Mouse (Mus musculus) kidney, embryonic 16.5 days (tissue): ENCODE results near the gene Orc3. TPM values are rescaled to one million over a fixed set of nuclear protein-coding genes. Genes with fewer than 3 reads are reported as not detected.

Experiments
- ATAC-seq: fragments of 200-750 bp; cut with Nextera tagmentation; 2 replicates; pipeline ENCODE4 v1.8.0; 2017; ENCODE audit warnings: moderate TSS enrichment; ENCODE audit not compliant: low FRiP score, low TSS enrichment
- H3K27ac ChIP-seq: fragments of 300-500 bp; sonication (generic); 2 replicates; pipeline ENCODE4 v1.5.1; 2014; ENCODE audit warnings: low read length
- H3K27me3 ChIP-seq: fragments of 300-500 bp; sonication (generic); 2 replicates; pipeline ENCODE4 v1.6.1; 2014; ENCODE audit warnings: low read length, control low read depth, mixed read lengths; ENCODE audit not compliant: insufficient read depth
- H3K36me3 ChIP-seq: fragments of 300-500 bp; sonication (generic); 2 replicates; pipeline ENCODE4 v1.6.1; 2014; ENCODE audit warnings: low read length, control low read depth, mixed read lengths; ENCODE audit not compliant: insufficient read depth
- H3K4me1 ChIP-seq: fragments of 300-500 bp; sonication (generic); 2 replicates; pipeline ENCODE4 v1.6.1; 2014; ENCODE audit warnings: low read length, control low read depth, mixed read lengths; ENCODE audit not compliant: insufficient read depth
- H3K4me2 ChIP-seq: fragments of 300-500 bp; sonication (generic); replicated peaks from 2 replicates; pipeline ENCODE4 v1.6.1; 2014; ENCODE audit warnings: low read depth, low read length
- H3K4me3 ChIP-seq: fragments of 300-500 bp; sonication (generic); 2 replicates; pipeline ENCODE4 v1.5.1; 2014; ENCODE audit warnings: mild to moderate bottlenecking, low read length
- H3K9ac ChIP-seq: fragments of 300-500 bp; sonication (generic); replicated peaks from 2 replicates; pipeline ENCODE4 v1.6.1; 2014; ENCODE audit warnings: low read length
- H3K9me3 ChIP-seq: fragments of 300-500 bp; sonication (generic); 2 replicates; pipeline ENCODE4 v1.6.1; 2016; ENCODE audit warnings: low read length, control low read depth
- WGBS: fragments of 180-500 bp; shearing (Covaris S2); extraction: QIAGEN DNeasy Blood & Tissue Kit; methylation state at CpG from one replicate; pipeline ENCODE4 v1.1.7; 2014; 5-methylcytosine and 5-hydroxymethylcytosine counted together
- polyA plus RNA-seq: library from polyadenylated mRNA; unstranded; fragments of >200 nt; fragmentation: Nextera tagmentation; extraction: Ambion mirVana; gene quantifications from 2 replicates; pipeline ENCODE4 v1.2.1, GENCODE M21; 2015

The Orc3 gene
- polyA plus RNA-seq, 1 experiment from 2014 or later = 91.0 TPM

- H3K4me3 ChIP-seq = no peak overlapping the region
- H3K27me3 ChIP-seq = no peaks in the 10 kb centered on the region
- H3K27ac ChIP-seq = no peak overlapping the region
- no peaks in the 10 kb centered on the region for H3K9me3 ChIP-seq
- H3K36me3 ChIP-seq = peaks cover 28% of the 10 kb centered on the region
- no peak overlapping the region for H3K9ac ChIP-seq
- no peak for ATAC-seq
- no peak overlapping the region for H3K4me2 ChIP-seq
- WGBS = 71% methylated on average over 7 of the region's 7 CpGs
- no peaks in the 10 kb centered on the region for H3K4me1 ChIP-seq
These were observed 22.6 kb upstream of the Orc3 start for GRCm38 (mm10) chr4:34637386-34637785.

GRCm38 (mm10) chr4:34636036-34636435, 21.3 kb upstream of the Orc3 start:
- WGBS = 75% methylated on average over 5 of the region's 5 CpGs
- ATAC-seq = no peak

GRCm38 (mm10) chr4:34634129-34634528, 19.4 kb upstream of the Orc3 start:
- Histone ChIP-seq H3K27me3 (no peaks in the 10 kb centered on the region), H3K9ac (no peak overlapping the region), H3K4me3 (no peak overlapping the region), H3K9me3 (no peaks in the 10 kb centered on the region), H3K27ac (no peak overlapping the region), H3K4me2 (no peak overlapping the region), H3K36me3 (peaks cover 21% of the 10 kb centered on the region; the same call in 1 of the 2 replicates), H3K4me1 (no peaks in the 10 kb centered on the region)
- WGBS = 64% methylated on average over 7 of the region's 7 CpGs
- ATAC-seq = peak; percentile 63; the same call in 1 of the 2 replicates

More at GRCm38 (mm10) chr4:34636036-34636435, 21.3 kb upstream of the Orc3 start:
- no peaks in the 10 kb centered on the region for H3K4me1 ChIP-seq
- H3K4me3 ChIP-seq = no peak overlapping the region
- no peaks in the 10 kb centered on the region for H3K9me3 ChIP-seq
- H3K36me3 ChIP-seq = peaks cover 32% of the 10 kb centered on the region
- no peak overlapping the region for H3K4me2 ChIP-seq
- no peak overlapping the region for H3K27ac ChIP-seq
- H3K9ac ChIP-seq = no peak overlapping the region
- H3K27me3 ChIP-seq = no peaks in the 10 kb centered on the region

GRCm38 (mm10) chr4:34629956-34630355, 15.2 kb upstream of the Orc3 start:
- H3K4me3 ChIP-seq = no peak overlapping the region
- no peak overlapping the region for H3K27ac ChIP-seq
- ATAC-seq = no peak
- H3K4me1 ChIP-seq = no peaks in the 10 kb centered on the region
- peaks cover 32% of the 10 kb centered on the region for H3K36me3 ChIP-seq
- no peak overlapping the region for H3K4me2 ChIP-seq
- 87% methylated on average over 1 of the region's 1 CpGs for WGBS
- no peak overlapping the region for H3K9ac ChIP-seq
- no peaks in the 10 kb centered on the region for H3K9me3 ChIP-seq
- H3K27me3 ChIP-seq = no peaks in the 10 kb centered on the region

GRCm38 (mm10) chr4:34626401-34626800, 11.7 kb upstream of the Orc3 start:
- H3K27ac ChIP-seq = no peak overlapping the region
- WGBS = 82% methylated on average over 6 of the region's 6 CpGs
- no peaks in the 10 kb centered on the region for H3K27me3 ChIP-seq
- no peak overlapping the region for H3K4me2 ChIP-seq
- H3K4me1 ChIP-seq = no peaks in the 10 kb centered on the region
- no peaks in the 10 kb centered on the region for H3K9me3 ChIP-seq
- H3K36me3 ChIP-seq = peaks cover 23% of the 10 kb centered on the region
- H3K4me3 ChIP-seq = no peak overlapping the region
- ATAC-seq = no peak
- no peak overlapping the region for H3K9ac ChIP-seq

- 82% methylated on average over 4 of the region's 4 CpGs for WGBS
- Histone ChIP-seq H3K4me2 (no peak overlapping the region), H3K4me1 (no peaks in the 10 kb centered on the region), H3K9me3 (no peaks in the 10 kb centered on the region), H3K4me3 (no peak overlapping the region), H3K27me3 (no peaks in the 10 kb centered on the region), H3K27ac (no peak overlapping the region), H3K36me3 (peaks cover 20% of the 10 kb centered on the region), H3K9ac (no peak overlapping the region)
- no peak for ATAC-seq
These were observed 10.8 kb upstream of the Orc3 start for GRCm38 (mm10) chr4:34625556-34625955.

GRCm38 (mm10) chr4:34616146-34616545, 1.4 kb upstream of the Orc3 start:
- Histone ChIP-seq H3K27ac (no peak overlapping the region), H3K4me3 (peak overlapping the region; percentile 77), H3K4me2 (peak overlapping the region; percentile 84), H3K27me3 (no peaks in the 10 kb centered on the region), H3K4me1 (peaks cover 24% of the 10 kb centered on the region), H3K9ac (peak overlapping the region; percentile 86), H3K9me3 (no peaks in the 10 kb centered on the region), H3K36me3 (no peaks in the 10 kb centered on the region)
- 51% methylated on average over 8 of the region's 8 CpGs for WGBS
- no peak for ATAC-seq

GRCm38 (mm10) chr4:34615303-34615702, 559 bp upstream of the Orc3 start:
- ATAC-seq = no peak
- Histone ChIP-seq H3K9me3 (no peaks in the 10 kb centered on the region), H3K4me2 (peak overlapping the region; percentile 84), H3K4me1 (peaks cover 24% of the 10 kb centered on the region), H3K4me3 (peak overlapping the region; percentile 77), H3K27me3 (no peaks in the 10 kb centered on the region), H3K9ac (peak overlapping the region; percentile 86), H3K36me3 (no peaks in the 10 kb centered on the region), H3K27ac (peak overlapping the region; percentile 77)
- 4% methylated on average over 13 of the region's 13 CpGs for whole genome bisulfite sequencing

- Histone ChIP-seq H3K4me1 (peaks cover 24% of the 10 kb centered on the region), H3K27me3 (no peaks in the 10 kb centered on the region), H3K9me3 (no peaks in the 10 kb centered on the region), H3K4me3 (peak overlapping the region; percentile 77), H3K9ac (peak overlapping the region; percentile 86), H3K4me2 (peak overlapping the region; percentile 75), H3K27ac (peak overlapping the region; percentile 24; the same call in 1 of the 2 replicates), H3K36me3 (peaks cover 4% of the 10 kb centered on the region; the same call in 1 of the 2 replicates)
- ATAC-seq = no peak
- WGBS = 41% methylated on average over 6 of the region's 6 CpGs
These were observed 1.1 kb downstream of the Orc3 start for GRCm38 (mm10) chr4:34613571-34614145.

- 96% methylated on average over 10 of the region's 10 CpGs for WGBS
These were observed 8.1 kb downstream of the Orc3 start for GRCm38 (mm10) chr4:34606658-34607057.

More at GRCm38 (mm10) chr4:34606658-34607057, 8.1 kb downstream of the Orc3 start:
- no peaks in the 10 kb centered on the region for H3K27me3 ChIP-seq
- H3K27ac ChIP-seq = no peak overlapping the region
- H3K9me3 ChIP-seq = no peaks in the 10 kb centered on the region
- H3K4me1 ChIP-seq = no peaks in the 10 kb centered on the region
- ATAC-seq = no peak
- peaks cover 40% of the 10 kb centered on the region for H3K36me3 ChIP-seq
- no peak overlapping the region for H3K4me3 ChIP-seq
- H3K4me2 ChIP-seq = no peak overlapping the region
- H3K9ac ChIP-seq = no peak overlapping the region
